Mouse (Mus musculus): ENCODE measurements around the gene Ankrd17. TPM values are rescaled to one million over a fixed set of nuclear protein-coding genes. Genes with fewer than 3 reads are reported as not detected.

Ankrd17 gene
- polyA plus RNA-seq, 1 experiment from 2014 or later = 28.4 TPM

Other genes starting within 250 kb of the Ankrd17 start
- 36.8 and 41.8 TPM in 2 replicates for gene Cox18, start 142.6 kb downstream of the Ankrd17 start, polyA plus RNA-seq (2015; fragmentation: Nextera tagmentation; extraction: Ambion mirVana)
- 4.8 and 5.4 TPM in 2 replicates for gene Gm9958, start 627 bp upstream of the Ankrd17 start, polyA plus RNA-seq (2015; fragmentation: Nextera tagmentation; extraction: Ambion mirVana)
- not detected in 2 replicates for gene Alb, start 94.3 kb upstream of the Ankrd17 start, polyA plus RNA-seq (2015; fragmentation: Nextera tagmentation; extraction: Ambion mirVana)
- gene Afp, start 124.2 kb upstream of the Ankrd17 start, polyA plus RNA-seq (2015; fragmentation: Nextera tagmentation; extraction: Ambion mirVana) = 0.24 TPM in 1 of 2 replicates, not detected in the other
- not detected in 2 replicates for gene Afm, start 152.4 kb upstream of the Ankrd17 start, polyA plus RNA-seq (2015; fragmentation: Nextera tagmentation; extraction: Ambion mirVana)
- 0.15 TPM in 1 of 2 replicates, not detected in the other for gene 5830473C10Rik, start 194.5 kb upstream of the Ankrd17 start, polyA plus RNA-seq (2015; fragmentation: Nextera tagmentation; extraction: Ambion mirVana)

Data from midbrain, embryonic 16.5 days (tissue).